Mouse (Mus musculus): ENCODE data around the gene Nars2. TPM values are rescaled to one million over a fixed set of nuclear protein-coding genes. Genes with fewer than 3 reads are reported as not detected.

Gene Nars2
- polyA plus RNA-seq, 1 experiment from 2014 or later: 14.3 TPM

DNA sequence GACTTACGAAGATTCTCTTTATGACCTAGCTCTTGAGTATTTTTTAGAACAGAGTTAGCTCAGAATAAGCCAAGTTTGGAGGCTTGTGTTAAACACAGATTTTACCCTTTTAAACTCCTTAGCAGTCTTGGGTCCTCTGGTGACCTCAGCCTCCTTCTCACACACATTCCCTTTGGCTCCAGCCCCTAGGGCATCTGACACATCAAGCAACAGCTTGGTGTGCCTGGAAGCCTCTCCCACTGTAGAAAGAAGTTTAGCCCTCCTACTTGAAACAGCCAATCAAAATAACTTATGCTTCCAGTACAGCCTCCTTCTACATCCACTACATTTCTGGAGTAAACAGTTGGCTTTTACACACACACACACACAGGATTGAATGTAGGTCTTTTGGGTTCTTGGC lies 132.9 kb downstream of the Nars2 start:
- no peak overlapping the region for H3K27ac ChIP-seq (replicated peaks)
- H3K4me1 ChIP-seq (replicated peaks): peaks cover 43% of the 10 kb centered on the region
- no peak overlapping the region for H3K4me3 ChIP-seq (replicated peaks)
- no peaks in the 10 kb centered on the region for H3K36me3 ChIP-seq (replicated peaks)
- no peak overlapping the region for H3K4me2 ChIP-seq
- no peak for ATAC-seq (ENCODE audit: insufficient read depth)
- 88% methylated on average over 1 of the region's 1 CpGs for WGBS (ENCODE audit: insufficient replicate concordance)
- H3K27me3 ChIP-seq: no peaks in the 10 kb centered on the region
- no peak overlapping the region for H3K9ac ChIP-seq
- H3K9me3 ChIP-seq (replicated peaks): no peaks in the 10 kb centered on the region

GRCm38 (mm10) chr7:97085291-97085690 lies 134.0 kb downstream of the Nars2 start:
- ATAC-seq (ENCODE audit: insufficient read depth): no peak
- no peak overlapping the region for H3K9ac ChIP-seq
- no peak overlapping the region for H3K27ac ChIP-seq (replicated peaks)
- H3K9me3 ChIP-seq (replicated peaks): no peaks in the 10 kb centered on the region
- no peak overlapping the region for H3K4me2 ChIP-seq
- no peaks in the 10 kb centered on the region for H3K36me3 ChIP-seq (replicated peaks)
- H3K4me3 ChIP-seq (replicated peaks): no peak overlapping the region
- WGBS (ENCODE audit: insufficient replicate concordance): 10% methylated on average over 4 of the region's 4 CpGs
- H3K4me1 ChIP-seq (replicated peaks): peaks cover 41% of the 10 kb centered on the region
- no peaks in the 10 kb centered on the region for H3K27me3 ChIP-seq

GRCm38 (mm10) chr7:97094241-97094640 lies 142.9 kb downstream of the Nars2 start:
- no peaks in the 10 kb centered on the region for H3K9me3 ChIP-seq (replicated peaks)
- no peaks in the 10 kb centered on the region for H3K27me3 ChIP-seq
- no peak overlapping the region for H3K9ac ChIP-seq
- no peak for ATAC-seq (ENCODE audit: insufficient read depth)
- WGBS (ENCODE audit: insufficient replicate concordance): 44% methylated on average over 3 of the region's 3 CpGs
- no peak overlapping the region for H3K27ac ChIP-seq (replicated peaks)
- H3K36me3 ChIP-seq (replicated peaks): no peaks in the 10 kb centered on the region
- H3K4me1 ChIP-seq (replicated peaks): no peaks in the 10 kb centered on the region; the same call in 1 of the 2 replicates
- H3K4me2 ChIP-seq: no peak overlapping the region
- H3K4me3 ChIP-seq (replicated peaks): no peak overlapping the region

GRCm38 (mm10) chr7:97108119-97108518 lies 156.8 kb downstream of the Nars2 start:
- no peak for ATAC-seq (ENCODE audit: insufficient read depth)
- no peak overlapping the region for H3K4me2 ChIP-seq
- no peaks in the 10 kb centered on the region; the same call in 1 of the 2 replicates for H3K4me1 ChIP-seq (replicated peaks)
- no peaks in the 10 kb centered on the region for H3K9me3 ChIP-seq (replicated peaks)
- H3K27ac ChIP-seq (replicated peaks): no peak overlapping the region
- H3K4me3 ChIP-seq (replicated peaks): no peak overlapping the region
- WGBS (ENCODE audit: insufficient replicate concordance): 54% methylated on average over 3 of the region's 3 CpGs
- no peak overlapping the region for H3K9ac ChIP-seq
- no peaks in the 10 kb centered on the region for H3K36me3 ChIP-seq (replicated peaks)
- H3K27me3 ChIP-seq: no peaks in the 10 kb centered on the region

Other genes with a start within 250 kb of the Nars2 start
- gene Gab2, start 130.1 kb downstream of the Nars2 start, polyA plus RNA-seq (2015; fragmentation: Nextera tagmentation; extraction: Ambion mirVana): 1.9 and 2.3 TPM in 2 replicates

All from liver, embryonic 15.5 days (tissue).